ENCODE assay signal across 11 mouse cellular contexts in the genomic region with DNA sequence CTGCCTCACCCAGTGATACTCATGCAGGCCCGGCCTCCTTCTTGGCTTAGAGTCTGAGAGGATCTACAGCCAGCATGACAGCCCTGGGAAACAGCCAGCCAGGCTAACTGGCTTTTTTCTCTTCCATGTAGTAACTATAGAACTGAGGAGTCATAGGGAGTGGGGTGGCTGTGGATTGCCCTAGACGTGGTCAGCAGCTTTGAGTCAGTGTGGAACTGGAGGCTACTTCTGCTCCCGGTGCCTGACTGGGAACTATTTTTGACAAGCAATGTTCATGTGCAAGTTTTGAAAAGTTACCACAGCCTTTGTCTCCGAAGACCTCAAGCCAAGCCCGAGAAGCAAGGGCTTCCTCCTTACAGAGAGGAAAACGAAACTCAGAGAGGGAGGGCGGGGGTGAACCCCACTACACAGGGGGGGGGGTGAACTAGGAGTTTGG. TPM values are rescaled to one million over a fixed set of nuclear protein-coding genes. Genes with fewer than 3 reads are reported as not detected.
DNase-seq lines count a peak whose midpoint lies in the region; ATAC-seq and TF ChIP-seq lines count a peak whose summit lies in the region.
"Had no signal": no experiment of that assay in that cellular context is flagged by ENCODE, and none has a peak within 500 bp of the region (broad histone marks: within the 10 kb centered on the region; RNA-seq: fewer than 3 reads in every experiment).

No protein-coding gene starts in this region.

- H3K4me1 ChIP-seq in midbrain, postnatal 0 days (ENCODE audit: insufficient read depth, low read length), result no peaks in the 10 kb centered on the region
- H3K4me1 ChIP-seq in midbrain, embryonic 16.5 days (ENCODE audit: control insufficient read depth, insufficient read depth, low read length), result no peaks in the 10 kb centered on the region
- H3K4me1 ChIP-seq: midbrain, embryonic 12.5 days had no signal

- ATAC-seq in midbrain, postnatal 0 days (ENCODE audit: low FRiP score), result no peak
- no peak for ATAC-seq in midbrain, embryonic 16.5 days
- peak; percentile 75 to 83 for ATAC-seq in hematopoietic stem cell, adult 5-6 weeks (replicated peaks in 1 of 2; ENCODE audit: insufficient read depth in 1 of 2, low FRiP score in 2 of 2, low TSS enrichment in 1 of 2, low read depth in 1 of 2, poor library complexity in 2 of 2, severe bottlenecking in 2 of 2)
- ATAC-seq: intestine, postnatal 0 days had no signal

- 77% methylated on average over 7 of the region's 7 CpGs for WGBS in midbrain, postnatal 0 days
- WGBS in midbrain, embryonic 16.5 days, result 81% methylated on average over 7 of the region's 7 CpGs

- H3K36me3 ChIP-seq in midbrain, postnatal 0 days (ENCODE audit: insufficient read depth, low read length), result no peaks in the 10 kb centered on the region
- no peaks in the 10 kb centered on the region for H3K36me3 ChIP-seq in midbrain, embryonic 16.5 days (ENCODE audit: control insufficient read depth, insufficient read depth, low read length)
- H3K36me3 ChIP-seq in splenic B cell, adult 2 months (ENCODE audit: control insufficient read depth, insufficient read depth, low read length, poor library complexity, severe bottlenecking), result no peaks in the 10 kb centered on the region
- H3K36me3 ChIP-seq: midbrain, embryonic 12.5 days had no signal

- no peak overlapping the region for H3K4me3 ChIP-seq in midbrain, postnatal 0 days (ENCODE audit: low read depth, low read length)
- H3K4me3 ChIP-seq in midbrain, embryonic 16.5 days (ENCODE audit: low read depth, low read length), result no peak overlapping the region
- H3K4me3 ChIP-seq: midbrain, embryonic 12.5 days had no signal

- peak; percentile 3 for DNase-seq in gastrocnemius, adult 18-20 months (ENCODE audit: low spot score)
- no peak for DNase-seq in gastrocnemius, postnatal 14 days
- DNase-seq in midbrain, postnatal 0 days (ENCODE audit: low spot score), result peak; percentile 21
- DNase-seq in splenic B cell, adult 2 months (ENCODE audit: low read depth, low spot score), result peak; percentile 65
- no peak for DNase-seq in retina, embryonic 14.5 days (ENCODE audit: low spot score)
- no peak for DNase-seq in cerebellum, adult 11-12 months
- DNase-seq: gastrocnemius, postnatal 10 days had no signal

- no peak for TF ChIP-seq CTCF in midbrain, postnatal 0 days (IDR thresholded peaks at IDR 0.05)

- no peaks in the 10 kb centered on the region for H3K9me3 ChIP-seq in midbrain, postnatal 0 days (ENCODE audit: low read length)
- H3K9me3 ChIP-seq in midbrain, embryonic 16.5 days (replicated peaks; ENCODE audit: control insufficient read depth, low read length, poor library complexity, severe bottlenecking), result no peaks in the 10 kb centered on the region
- H3K9me3 ChIP-seq: midbrain, embryonic 12.5 days had no signal

- H3K9ac ChIP-seq in midbrain, postnatal 0 days (replicated peaks; ENCODE audit: low read length, poor library complexity, severe bottlenecking), result no peak overlapping the region
- no peak overlapping the region for H3K9ac ChIP-seq in midbrain, embryonic 16.5 days (ENCODE audit: low read depth, low read length)
- H3K9ac ChIP-seq: midbrain, embryonic 12.5 days had no signal

- no peaks in the 10 kb centered on the region for H3K27me3 ChIP-seq in midbrain, postnatal 0 days (ENCODE audit: insufficient read depth, low read length)
- H3K27me3 ChIP-seq in midbrain, embryonic 16.5 days (ENCODE audit: control insufficient read depth, insufficient read depth, low read depth, low read length), result no peaks in the 10 kb centered on the region
- H3K27me3 ChIP-seq in splenic B cell, adult 2 months (ENCODE audit: control insufficient read depth, insufficient read depth, low read length, poor library complexity, severe bottlenecking), result no peaks in the 10 kb centered on the region
- H3K27me3 ChIP-seq: midbrain, embryonic 12.5 days had no signal

- intact Hi-C loops in gastrocnemius, postnatal 14 days (cut with DNase I; ENCODE audit: low total_unique reads), result no loop called here

- no peak overlapping the region for H3K4me2 ChIP-seq in midbrain, postnatal 0 days (ENCODE audit: low read depth, low read length, poor library complexity, severe bottlenecking)
- H3K4me2 ChIP-seq in midbrain, embryonic 16.5 days (ENCODE audit: low read length), result no peak overlapping the region
- H3K4me2 ChIP-seq: midbrain, embryonic 12.5 days had no signal

- H3K27ac ChIP-seq in midbrain, postnatal 0 days (ENCODE audit: low read depth, low read length), result no peak overlapping the region
- no peak overlapping the region for H3K27ac ChIP-seq in midbrain, embryonic 16.5 days (ENCODE audit: low read length)
- H3K27ac ChIP-seq: midbrain, embryonic 12.5 days had no signal

RNA-seq across cellular contexts. Expression of a gene that starts 8.8 kb away (rescaled TPM):
- under 1 TPM; 0.18 to 0.28 TPM for total RNA-seq in gastrocnemius, adult 18-20 months (2021)
- total RNA-seq in gastrocnemius, postnatal 14 days (2021), result under 1 TPM; 0.60 to 0.76 TPM
- total RNA-seq in midbrain, postnatal 0 days (2014; rRNA removed), result 11.7 and 13.7 TPM in 2 replicates
- polyA plus RNA-seq in midbrain, postnatal 0 days (2015; fragmentation: Nextera tagmentation; extraction: Ambion mirVana), result 8.7 and 9.6 TPM in 2 replicates
- polyA plus RNA-seq in midbrain, embryonic 16.5 days (2015; fragmentation: Nextera tagmentation; extraction: Ambion mirVana), result 3.4 and 4.9 TPM in 2 replicates
- total RNA-seq in hematopoietic stem cell, adult 5-6 weeks (2017), result 9.0 and 26.3 TPM in 2 replicates

RNA-seq across cellular contexts. Expression of a gene that starts 44.0 kb away (rescaled TPM):
- total RNA-seq in gastrocnemius, adult 18-20 months (2021), result 10 to 100 TPM; 27.0 to 30.3 TPM
- total RNA-seq in gastrocnemius, postnatal 14 days (2021), result 10 to 100 TPM; 38.2 to 41.7 TPM
- total RNA-seq in midbrain, postnatal 0 days (2014; rRNA removed), result 61.9 and 64.5 TPM in 2 replicates
- polyA plus RNA-seq in midbrain, postnatal 0 days (2015; fragmentation: Nextera tagmentation; extraction: Ambion mirVana), result 72.2 and 84.2 TPM in 2 replicates
- polyA plus RNA-seq in midbrain, embryonic 16.5 days (2015; fragmentation: Nextera tagmentation; extraction: Ambion mirVana), result 84.4 and 85.8 TPM in 2 replicates
- 62.0 and 83.4 TPM in 2 replicates for total RNA-seq in hematopoietic stem cell, adult 5-6 weeks (2017)

RNA-seq across cellular contexts. Expression of a gene that starts 51.3 kb away (rescaled TPM):
- total RNA-seq in gastrocnemius, adult 18-20 months (2021), result 1 to 10 TPM; 3.3 to 4.1 TPM
- 1 to 10 TPM; 5.9 to 9.1 TPM for total RNA-seq in gastrocnemius, postnatal 14 days (2021)
- 4.5 and 7.0 TPM in 2 replicates for total RNA-seq in midbrain, postnatal 0 days (2014; rRNA removed)
- 1.1 and 1.3 TPM in 2 replicates for polyA plus RNA-seq in midbrain, postnatal 0 days (2015; fragmentation: Nextera tagmentation; extraction: Ambion mirVana)
- polyA plus RNA-seq in midbrain, embryonic 16.5 days (2015; fragmentation: Nextera tagmentation; extraction: Ambion mirVana), result 1.0 and 1.2 TPM in 2 replicates
- total RNA-seq in hematopoietic stem cell, adult 5-6 weeks (2017), result 5.4 and 11.4 TPM in 2 replicates

Comparison
In these comparisons a context has a peak if more than half of its experiments do, and no peak if none do; other contexts are left out.
1. DNase-seq: peak in gastrocnemius, adult 18-20 months (single experiment), midbrain, postnatal 0 days (single experiment) and splenic B cell, adult 2 months (single experiment); none in gastrocnemius, postnatal 14 days (single experiment), retina, embryonic 14.5 days (single experiment) and cerebellum, adult 11-12 months (single experiment).
2. ATAC-seq: peak in hematopoietic stem cell, adult 5-6 weeks (2 of 2); none in midbrain, postnatal 0 days (single experiment) and midbrain, embryonic 16.5 days (single experiment).